Mouse (Mus musculus) megakaryocyte-erythroid progenitor cell, adult 5-6 weeks (primary cell): ENCODE data around the gene Parp3. TPM values are rescaled to one million over a fixed set of nuclear protein-coding genes. Genes with fewer than 3 reads are reported as not detected.

Source experiments
- ATAC-seq: replicated peaks from 2 replicates; pipeline ENCODE4 v1.8.0; 2016; ENCODE audit warnings: mild to moderate bottlenecking, inconsistent platforms; ENCODE audit not compliant: severe bottlenecking, poor library complexity, low FRiP score, low TSS enrichment
- total RNA-seq, 2 experiments: library from RNA; stranded (forward) in 1 of 2; stranded (reverse) in 1 of 2; fragments of 200-1000, 215-1000 nt in 1 of 2; fragments of >200 nt in 1 of 2; fragmentation: Nextera tagmentation in 1 of 2; gene quantifications; 2 replicates each; pipeline ENCODE4 v1.2.3; 2014 to 2017

Gene Parp3
- total RNA-seq, 2 experiments from 2014 or later = 2.2 to 4.2 TPM

DNA sequence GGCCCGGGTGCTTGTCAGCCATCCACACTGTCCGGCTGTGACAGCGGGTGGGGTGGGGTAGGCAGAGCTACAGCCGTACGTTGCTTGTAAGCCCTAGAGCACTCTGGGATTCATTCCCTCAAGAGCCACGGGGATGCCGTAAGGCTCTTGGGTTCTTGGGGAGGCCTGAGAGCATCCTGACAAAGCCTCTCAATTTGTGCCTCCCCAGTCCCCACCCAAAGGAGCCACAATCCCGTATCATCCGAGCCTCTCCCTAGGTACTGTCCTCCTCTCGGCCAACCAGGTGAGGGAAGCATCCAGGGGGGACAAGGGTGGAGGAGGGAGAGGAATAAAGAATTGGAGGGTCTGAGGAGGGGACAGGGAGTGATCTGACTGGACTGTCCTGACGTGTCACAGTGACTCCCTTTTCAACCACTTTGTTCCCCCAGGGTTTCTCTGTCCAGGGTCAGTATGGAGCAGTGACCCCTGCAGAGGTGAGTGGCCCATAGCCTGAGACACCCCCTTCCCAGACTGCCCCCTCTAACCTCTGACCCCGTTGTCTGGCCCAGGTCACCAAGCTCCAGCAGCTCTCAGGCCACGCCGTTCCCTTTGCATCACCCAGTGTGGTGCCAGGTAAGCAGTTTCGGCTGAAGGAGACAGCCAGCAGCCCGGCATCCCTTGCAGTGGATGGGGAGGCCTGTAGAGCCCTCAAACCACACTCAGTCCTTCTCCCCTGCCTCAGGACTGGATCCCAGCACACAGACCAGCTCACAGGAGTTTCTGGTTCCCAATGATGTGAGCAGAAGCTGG is 14.9 kb downstream of the Parp3 start:
- ATAC-seq = no peak

- ATAC-seq = no peak
Observed at GRCm38 (mm10) chr9:106461026-106461415, 15.7 kb downstream of the Parp3 start.

DNA sequence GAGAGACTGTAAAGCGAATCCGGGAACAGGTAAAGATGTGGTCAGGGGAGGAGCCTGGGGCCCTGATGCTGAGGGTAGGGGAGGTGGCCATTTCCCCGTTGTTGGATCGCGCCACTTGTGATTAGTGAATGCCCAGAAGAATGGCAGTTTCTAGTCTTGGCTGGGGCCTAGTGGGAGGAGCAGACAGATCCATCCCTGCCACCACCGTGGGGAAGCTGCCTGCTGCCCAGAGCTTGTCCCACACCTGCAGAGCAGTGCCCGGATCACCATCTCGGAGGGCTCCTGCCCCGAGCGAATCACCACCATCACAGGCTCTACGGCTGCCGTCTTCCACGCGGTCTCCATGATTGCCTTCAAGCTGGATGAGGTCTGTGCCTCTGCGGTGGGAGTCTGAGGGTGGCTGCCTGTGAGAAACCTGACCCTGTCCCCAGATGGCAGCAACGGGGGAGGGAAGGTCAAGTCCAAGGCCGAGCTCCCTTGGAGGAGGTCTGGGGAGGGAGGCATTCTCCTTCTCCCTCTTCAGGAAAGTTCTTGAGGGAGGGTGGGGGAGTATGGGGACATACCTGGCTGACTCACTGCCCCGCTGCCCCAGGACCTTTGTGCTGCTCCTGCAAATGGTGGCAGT is 16.2 kb downstream of the Parp3 start:
- no peak for ATAC-seq

DNA sequence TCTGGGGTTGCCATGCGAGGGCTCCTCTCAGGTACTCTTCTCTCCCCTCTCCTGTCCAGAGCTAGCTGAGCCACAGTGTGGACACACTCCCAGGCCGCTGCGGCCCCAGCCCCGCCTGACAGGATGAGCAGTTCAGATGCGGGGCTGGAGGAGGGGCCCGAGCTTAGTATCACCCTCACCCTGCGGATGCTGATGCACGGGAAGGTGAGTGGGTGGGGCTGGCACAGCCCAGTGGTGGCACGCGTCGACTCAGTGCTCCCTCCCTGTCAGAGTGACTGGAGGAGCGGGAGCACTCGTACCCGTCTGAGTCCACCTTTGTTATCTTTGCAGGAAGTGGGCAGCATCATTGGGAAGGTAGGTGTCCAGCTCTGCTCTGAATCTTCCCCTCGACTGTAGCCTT is 16.8 kb downstream of the Parp3 start:
- ATAC-seq = no peak

- no peak for ATAC-seq
Observed at GRCm38 (mm10) chr9:106457920-106458319, 18.8 kb downstream of the Parp3 start.

GRCm38 (mm10) chr9:106457163-106457559 is 19.6 kb downstream of the Parp3 start:
- ATAC-seq = no peak

DNA sequence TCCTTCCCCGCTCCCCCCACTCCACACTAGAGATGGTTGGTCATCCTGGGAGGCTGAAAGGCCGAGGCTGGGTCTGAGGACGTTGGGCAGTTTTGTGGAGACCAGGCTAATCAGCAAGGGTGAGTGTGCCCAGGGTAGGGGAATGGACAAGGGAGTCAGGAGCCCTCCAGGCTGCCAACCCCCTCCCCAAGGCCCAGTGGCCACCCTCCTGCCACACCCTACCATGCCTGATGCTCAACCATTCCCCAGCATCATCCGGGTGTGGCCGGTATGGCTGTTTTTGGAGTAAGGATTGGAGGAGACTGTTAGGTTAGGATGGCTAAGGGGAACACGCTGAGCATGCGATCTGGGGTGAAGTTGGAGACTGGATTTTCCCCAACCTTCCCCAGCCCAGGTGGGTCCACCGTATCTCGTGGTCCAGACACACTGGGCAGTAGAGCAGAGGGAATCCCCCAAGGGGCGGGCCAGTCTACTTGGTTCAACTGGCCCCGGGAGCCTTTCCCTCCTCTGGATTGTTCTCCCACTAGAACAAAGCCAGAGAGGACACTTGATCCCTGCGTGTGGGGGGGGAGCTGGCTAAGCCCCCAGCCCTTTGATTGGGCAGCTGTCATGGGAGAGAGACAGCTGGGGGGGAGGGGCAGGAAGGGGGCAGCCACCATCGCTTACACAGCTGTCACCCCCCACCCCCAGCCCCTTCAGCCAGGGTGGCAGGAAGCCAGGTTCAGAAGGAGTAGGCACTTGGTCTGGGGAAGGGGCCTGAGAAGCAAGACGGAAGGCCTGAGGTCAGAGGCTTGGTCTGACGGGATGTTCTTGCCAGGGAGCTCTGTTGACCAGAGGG is 20.2 kb downstream of the Parp3 start:
- ATAC-seq = no peak

DNA sequence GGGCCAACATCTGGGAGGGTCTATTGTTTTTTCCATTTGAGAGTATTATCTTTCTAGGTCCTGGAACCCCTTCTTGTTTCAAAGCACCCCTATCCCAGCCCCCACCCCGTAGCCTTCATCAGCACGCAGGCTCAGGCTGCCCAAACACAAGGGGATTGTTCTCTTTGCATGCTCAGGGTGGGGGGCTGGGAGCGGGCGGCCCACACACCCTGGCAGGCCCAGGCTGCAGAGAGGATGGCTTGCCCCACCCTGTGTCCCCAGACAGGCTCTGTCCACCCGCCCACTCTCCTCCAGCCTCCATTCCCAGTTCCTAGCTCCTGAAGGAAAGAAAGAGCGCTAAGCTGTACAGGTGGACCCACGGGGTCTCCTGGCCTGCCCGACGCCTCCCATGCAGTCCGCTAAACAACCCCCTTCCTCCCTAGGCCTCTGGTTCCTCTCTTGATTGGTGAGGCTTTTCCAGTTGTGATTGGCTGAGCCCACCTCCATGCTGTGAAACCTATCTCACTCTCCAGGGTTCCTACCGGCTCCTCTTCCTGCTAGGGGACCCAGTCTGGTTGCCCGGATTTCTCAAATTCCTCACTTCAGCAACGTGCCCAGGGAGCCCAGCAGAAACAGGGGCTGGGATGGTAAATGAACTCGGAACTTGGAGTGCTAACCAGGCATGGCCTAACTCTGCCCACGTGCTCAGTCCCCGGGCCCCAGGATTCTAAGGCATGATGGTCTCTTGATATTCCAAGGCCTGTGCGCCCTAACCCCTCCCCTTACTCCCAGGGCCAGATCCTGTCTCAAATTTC is 21.7 kb downstream of the Parp3 start:
- ATAC-seq = no peak

DNA sequence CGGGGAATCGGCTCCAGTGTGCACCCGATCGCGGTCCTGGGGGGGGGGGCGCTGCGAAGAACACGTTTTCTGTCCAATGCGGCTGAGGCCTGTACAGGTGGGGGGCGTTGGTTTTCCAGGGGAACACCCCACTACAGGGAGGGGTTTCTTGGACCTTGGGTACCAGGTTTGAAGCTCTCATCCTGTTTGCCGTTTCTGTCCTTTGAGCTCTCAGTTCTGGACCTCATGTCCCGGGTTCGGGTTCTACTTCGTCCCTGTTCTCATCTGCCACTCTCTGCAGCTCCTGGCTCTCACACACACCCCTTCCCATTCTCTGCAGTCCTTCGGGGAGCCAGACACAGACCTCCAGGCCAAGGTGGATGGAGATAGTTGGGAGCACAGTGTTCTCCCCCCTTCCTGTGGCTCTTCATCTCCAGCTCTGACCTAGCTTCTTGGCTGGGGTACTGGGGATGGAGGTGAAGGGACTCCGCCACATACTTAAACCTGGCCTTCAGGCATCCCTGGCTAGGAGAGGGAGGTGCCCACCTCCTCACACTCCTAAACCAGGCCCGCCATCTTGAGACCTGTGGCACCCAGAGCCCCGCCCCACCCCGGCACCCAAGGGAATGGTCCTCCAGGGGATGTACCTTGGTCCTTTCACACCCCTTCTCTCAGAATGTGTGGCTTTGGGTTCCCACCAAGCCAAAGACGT is 22.5 kb downstream of the Parp3 start:
- no peak for ATAC-seq

DNA sequence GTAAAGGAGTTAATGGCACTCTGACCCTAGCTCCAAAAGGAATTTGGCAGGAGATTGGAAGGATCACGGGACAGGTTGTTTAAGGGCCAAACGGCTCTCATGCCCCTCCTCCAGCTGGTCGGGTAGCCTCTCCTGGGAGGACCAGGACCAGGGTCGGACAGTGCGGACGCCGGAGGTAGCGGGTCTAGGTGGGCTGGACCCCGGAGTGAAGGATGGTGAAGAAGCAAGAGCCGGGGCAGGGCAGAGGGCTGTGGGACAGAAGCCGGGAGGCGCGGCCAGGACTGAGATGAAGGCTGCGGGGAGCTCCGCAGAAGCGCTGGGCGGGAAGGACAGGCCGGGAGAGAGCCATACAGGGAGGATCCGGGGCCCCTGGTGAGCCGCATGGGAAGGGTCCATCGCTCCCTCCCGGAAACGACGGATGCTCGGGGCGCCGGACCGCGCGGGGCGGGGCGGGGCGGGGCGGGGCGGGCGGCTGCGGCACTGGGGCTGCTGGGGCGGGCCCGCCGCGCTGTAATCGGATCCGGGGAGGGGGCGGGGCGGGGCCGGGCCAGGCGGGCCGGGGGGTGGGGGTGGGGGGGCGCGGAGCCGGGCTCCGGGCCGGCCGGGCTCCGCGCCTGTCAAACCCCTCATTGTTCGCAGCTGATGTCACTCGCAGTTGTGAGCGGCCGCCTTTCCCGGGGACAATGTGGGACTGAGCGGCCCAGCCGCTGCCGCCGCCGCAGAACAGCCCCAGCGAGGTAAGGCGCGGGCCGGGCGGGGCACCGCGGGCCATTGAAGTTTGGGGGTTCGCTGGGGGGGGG is 23.3 kb downstream of the Parp3 start, which contains the start of gene Pcbp4:
Pcbp4 (plus strand) TSS at position 21 of the 800 bp plus-strand sequence.
- ATAC-seq = peak; percentile 24; the same call in 1 of the 2 replicates

GRCm38 (mm10) chr9:106452821-106453220 is 23.9 kb downstream of the Parp3 start:
- ATAC-seq = no peak

- no peak for ATAC-seq
Observed at GRCm38 (mm10) chr9:106452351-106452750, 24.4 kb downstream of the Parp3 start.

DNA sequence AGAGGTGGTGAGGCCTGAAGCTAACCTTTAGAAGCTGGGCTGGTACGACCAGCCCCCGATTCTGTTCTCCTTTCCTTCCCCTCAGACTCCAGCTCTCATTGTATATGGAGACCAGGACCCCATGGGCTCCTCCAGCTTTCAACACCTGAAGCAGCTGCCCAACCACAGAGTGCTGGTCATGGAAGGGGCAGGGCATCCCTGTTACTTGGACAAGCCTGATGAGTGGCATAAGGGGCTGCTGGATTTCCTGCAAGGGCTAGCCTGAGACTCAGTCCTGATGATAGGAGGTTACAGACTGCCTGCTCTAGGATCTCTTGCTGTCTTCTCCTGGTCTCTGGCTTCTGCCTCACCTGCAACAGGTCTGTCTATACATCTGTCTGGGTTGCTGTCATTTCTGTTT is 24.9 kb downstream of the Parp3 start:
- ATAC-seq = no peak

GRCm38 (mm10) chr9:106451298-106451697 is 25.5 kb downstream of the Parp3 start:
- no peak for ATAC-seq

DNA sequence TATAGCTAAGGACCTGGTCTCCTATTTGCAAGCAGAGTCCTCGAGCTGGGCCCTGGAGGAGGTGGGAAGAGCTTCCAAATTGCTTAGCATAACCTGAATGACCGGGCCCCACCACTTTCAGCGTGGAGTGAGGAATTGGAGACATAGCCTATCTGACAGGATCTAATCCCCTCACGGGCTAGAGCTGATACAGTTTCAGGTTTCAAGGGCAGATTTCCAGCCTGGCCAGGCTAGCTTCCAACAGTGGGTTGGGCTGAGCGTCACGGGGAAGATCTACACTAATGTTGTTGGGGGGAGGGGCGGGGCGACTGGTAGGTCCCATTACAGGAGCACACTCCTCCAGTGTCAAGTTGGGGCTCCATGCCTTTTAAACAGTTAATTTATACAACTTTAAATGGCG is 26.1 kb downstream of the Parp3 start:
- no peak for ATAC-seq

DNA sequence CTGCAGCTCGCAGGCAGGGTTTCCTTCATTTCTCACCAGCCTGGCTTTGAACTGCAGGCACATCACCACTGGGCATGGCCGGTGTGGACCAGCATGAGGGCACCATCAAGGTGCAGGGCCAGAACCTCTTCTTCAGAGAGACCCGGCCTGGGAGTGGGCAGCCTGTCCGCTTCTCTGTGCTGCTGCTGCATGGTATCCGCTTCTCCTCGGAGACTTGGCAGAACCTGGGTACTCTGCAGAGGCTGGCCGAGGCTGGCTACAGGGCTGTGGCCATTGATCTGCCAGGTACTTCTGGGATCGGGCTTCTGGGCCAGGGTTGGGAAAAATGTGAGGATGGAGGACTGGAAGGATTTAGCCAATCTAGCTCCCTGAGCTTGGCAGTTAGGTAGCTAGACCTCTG is 26.8 kb downstream of the Parp3 start:
- no peak for ATAC-seq

DNA sequence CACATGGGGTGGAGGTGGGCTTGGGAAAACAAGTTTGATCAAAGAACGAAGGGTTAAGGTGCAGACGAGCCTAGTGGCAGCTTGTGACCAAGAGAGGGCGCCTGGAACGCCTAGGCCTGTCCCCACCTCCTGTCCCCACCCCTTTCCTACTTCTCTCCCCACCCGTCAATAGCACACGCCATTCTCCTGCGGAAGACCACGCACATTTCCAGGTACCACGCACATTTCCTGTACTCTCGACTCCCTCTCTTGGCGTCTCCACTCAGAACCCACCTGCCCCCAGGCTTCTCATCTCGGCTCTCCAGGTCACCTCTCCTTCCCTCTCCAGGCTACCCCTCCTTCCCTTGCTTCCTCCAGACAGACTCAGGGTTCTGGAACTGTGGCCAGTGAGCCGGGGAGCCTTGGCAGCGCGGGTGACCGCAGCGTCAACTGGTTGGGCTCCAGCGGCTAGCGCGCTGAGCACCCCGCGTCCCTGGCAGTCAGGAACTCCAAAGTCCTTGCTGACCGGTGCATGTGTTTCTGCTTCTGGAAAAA is 28.2 kb downstream of the Parp3 start:
- peak; percentile 78 for ATAC-seq

- ATAC-seq = no peak
Observed at GRCm38 (mm10) chr9:106447951-106448350, 28.8 kb downstream of the Parp3 start.
